Mouse (Mus musculus) forebrain, embryonic 14.5 days (tissue): ENCODE measurements around the gene Ube2j2. TPM values are rescaled to one million over a fixed set of nuclear protein-coding genes. Genes with fewer than 3 reads are reported as not detected.

Experiments
- ATAC-seq: fragments of 200-750 bp; cut with Nextera tagmentation; 2 replicates; pipeline ENCODE4 v1.8.0; 2017; ENCODE audit warnings: mild to moderate bottlenecking, moderate library complexity
- DNase-seq: peaks from one replicate; pipeline ENCODE4 v3.0.0-alpha.2; 2015; ENCODE audit warnings: low spot score
- H3K27ac ChIP-seq: fragments of 300-500 bp; sonication (generic); 2 replicates; pipeline ENCODE4 v1.5.1; 2014; ENCODE audit warnings: low read depth, mild to moderate bottlenecking, control low read depth, low read length, moderate library complexity
- H3K27me3 ChIP-seq: fragments of 300-500 bp; sonication (generic); replicated peaks from 2 replicates; pipeline ENCODE4 v1.6.1; 2014; ENCODE audit warnings: low read length, control low read depth, mixed read lengths; ENCODE audit not compliant: control insufficient read depth, insufficient read depth
- H3K36me3 ChIP-seq: fragments of 300-500 bp; sonication (generic); 2 replicates; pipeline ENCODE4 v1.6.1; 2014; ENCODE audit warnings: low read length, control low read depth; ENCODE audit not compliant: control insufficient read depth, insufficient read depth
- H3K4me1 ChIP-seq: fragments of 300-500 bp; sonication (generic); 2 replicates; pipeline ENCODE4 v1.6.1; 2014; ENCODE audit warnings: antibody characterized with exemption, low read length, control low read depth; ENCODE audit not compliant: control insufficient read depth, insufficient read depth
- H3K4me2 ChIP-seq: fragments of 300-500 bp; sonication (generic); 2 replicates; pipeline ENCODE4 v1.6.1; 2014; ENCODE audit warnings: mild to moderate bottlenecking, control low read depth, low read length
- H3K4me3 ChIP-seq: fragments of 300-500 bp; sonication (generic); 2 replicates; pipeline ENCODE4 v1.5.1; 2014; ENCODE audit warnings: low read depth, low read length, control low read depth
- H3K9ac ChIP-seq: fragments of 300-500 bp; sonication (generic); 2 replicates; pipeline ENCODE4 v1.6.1; 2014; ENCODE audit warnings: mild to moderate bottlenecking, low read length, control low read depth, moderate library complexity
- H3K9me3 ChIP-seq: fragments of 300-500 bp; sonication (generic); replicated peaks from 2 replicates; pipeline ENCODE4 v1.6.1; 2016; ENCODE audit warnings: low read length, control low read depth, mixed read lengths; ENCODE audit not compliant: control insufficient read depth
- WGBS: fragments of 180-500 bp; shearing (Covaris S2); extraction: QIAGEN DNeasy Blood & Tissue Kit; methylation state at CpG from one replicate; pipeline ENCODE4 v1.1.7; 2014; 5-methylcytosine and 5-hydroxymethylcytosine counted together
- polyA plus RNA-seq: library from polyadenylated mRNA; unstranded; fragments of >200 nt; fragmentation: Nextera tagmentation; extraction: Ambion mirVana; gene quantifications from 2 replicates; pipeline ENCODE4 v1.2.1, GENCODE M21; 2014

The Ube2j2 gene
- polyA plus RNA-seq = 116 and 137 TPM in 2 replicates

DNA sequence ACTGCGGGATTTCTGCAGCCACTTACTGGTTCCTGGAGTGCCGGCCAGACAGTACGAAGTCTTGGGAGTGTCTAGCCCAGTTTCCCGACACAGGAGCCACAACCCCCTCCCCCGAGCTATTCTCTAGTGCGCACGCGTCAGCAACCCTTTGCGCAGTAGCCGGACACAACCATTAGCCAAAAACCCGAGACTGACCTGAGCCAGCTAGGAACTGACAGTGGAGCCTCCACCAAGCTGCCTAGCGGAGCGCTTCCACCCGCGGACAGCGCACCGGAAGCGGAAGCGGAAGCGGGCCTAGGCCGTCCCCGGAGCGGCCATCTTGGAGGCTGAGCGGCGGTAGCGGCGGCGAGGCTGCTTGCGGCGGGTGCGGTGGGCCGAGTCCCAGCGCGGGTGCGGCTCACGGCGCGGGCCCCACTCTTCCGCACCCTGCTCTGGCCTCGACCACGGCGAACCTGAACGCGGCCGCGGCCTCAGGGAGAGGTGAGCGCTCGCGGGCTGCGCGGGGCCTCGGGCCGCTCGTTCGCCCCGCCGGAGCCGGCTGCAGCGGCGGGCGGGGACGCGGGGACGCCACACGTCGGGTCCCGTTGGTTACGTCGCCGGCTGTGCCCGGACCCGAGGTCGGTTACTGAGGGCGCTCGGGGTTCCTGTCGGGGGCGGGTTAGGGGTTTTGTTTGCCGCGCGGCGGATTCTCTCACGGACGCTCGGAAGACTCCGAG lies at the start of gene Ube2j2:
Ube2j2 (plus strand) TSS at position 298 of the 716 bp plus-strand sequence.
- Histone ChIP-seq H3K9ac (peak within 1 kb of the TSS; percentile 84), H3K4me3 (peak within 1 kb of the TSS; percentile 98), H3K27me3 (no peaks in the 10 kb centered on the region), H3K9me3 (no peaks in the 10 kb centered on the region), H3K36me3 (peaks cover 18% of the 10 kb centered on the region), H3K4me1 (peaks cover 12% of the 10 kb centered on the region), H3K27ac (peak within 1 kb of the TSS; percentile 63; the same call in 1 of the 2 replicates), H3K4me2 (peak within 1 kb of the TSS; percentile 98)
- ATAC-seq (peak; percentile 99), DNase-seq (peak; percentile 95)
- WGBS = under 1% methylated on average over 74 of the region's 85 CpGs

DNA sequence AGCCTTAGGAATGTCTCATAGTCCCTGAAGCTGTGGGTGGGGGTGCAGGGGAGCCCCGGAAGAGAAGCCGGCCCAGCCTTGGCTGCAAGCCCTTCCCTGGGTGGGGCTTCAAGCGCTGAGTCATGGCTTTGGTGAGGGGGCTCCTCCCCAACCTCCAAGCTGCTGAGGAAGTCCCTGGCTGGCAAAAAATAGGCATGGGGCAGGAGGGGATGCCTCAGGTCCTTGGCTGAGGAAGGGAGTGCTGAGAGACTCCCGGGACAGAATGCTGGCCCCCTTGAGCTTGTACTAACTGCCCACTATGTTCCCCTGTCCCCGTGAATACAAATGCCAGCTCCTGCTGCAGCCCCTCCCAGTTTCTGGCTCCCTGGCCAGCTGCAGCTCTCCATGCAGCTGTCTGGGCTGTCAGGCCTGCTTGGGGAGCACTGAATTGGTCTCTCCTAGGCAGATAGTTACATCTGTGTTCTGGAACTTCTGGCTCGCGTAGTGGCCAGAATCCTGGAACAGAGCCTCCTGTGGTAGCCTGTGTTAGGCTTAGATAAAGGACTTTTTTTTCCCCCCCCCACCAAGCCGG lies 49.2 kb upstream of the Ube2j2 start:
- no peak for ATAC-seq
- peaks cover 38% of the 10 kb centered on the region for H3K4me1 ChIP-seq
- no peaks in the 10 kb centered on the region for H3K27me3 ChIP-seq
- 35% methylated on average over 8 of the region's 8 CpGs for WGBS
- DNase-seq = peak; percentile 13
- peak overlapping the region; percentile 98 for H3K4me3 ChIP-seq
- H3K27ac ChIP-seq = no peak overlapping the region
- H3K9me3 ChIP-seq = no peaks in the 10 kb centered on the region
- H3K36me3 ChIP-seq = peaks cover 39% of the 10 kb centered on the region
- H3K9ac ChIP-seq = peak overlapping the region; percentile 95
- H3K4me2 ChIP-seq = peak overlapping the region; percentile 97

DNA sequence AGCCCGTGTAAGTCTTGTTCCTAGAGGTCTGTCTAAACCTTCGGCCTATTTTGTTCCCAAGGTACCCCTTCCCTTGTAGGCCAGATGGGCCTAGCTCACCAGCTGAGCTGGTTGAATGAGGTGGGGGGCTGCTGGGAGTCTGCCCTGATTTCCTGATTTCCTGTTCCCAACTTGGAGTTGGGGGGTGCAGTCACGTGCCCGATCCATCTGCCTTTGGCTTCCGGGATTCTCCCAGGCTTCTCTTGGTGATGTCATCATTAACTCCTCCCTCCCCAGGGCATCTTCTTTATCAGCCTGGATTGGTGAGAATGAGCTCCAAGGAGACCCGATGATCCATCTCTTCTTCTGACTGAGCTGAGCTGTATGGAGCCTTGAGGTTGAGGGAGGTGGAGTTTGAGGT lies 48.4 kb upstream of the Ube2j2 start:
- peaks cover 41% of the 10 kb centered on the region for H3K36me3 ChIP-seq
- DNase-seq (peak; percentile 77), ATAC-seq (no peak)
- 35% methylated on average over 6 of the region's 6 CpGs for WGBS
- peaks cover 37% of the 10 kb centered on the region for H3K4me1 ChIP-seq
- no peaks in the 10 kb centered on the region for H3K9me3 ChIP-seq
- 0 out of 2 replicates have a peak overlapping the region, but pooled peaks have one; percentile 55 for H3K27ac ChIP-seq
- peak overlapping the region; percentile 16; the same call in 1 of the 2 replicates for H3K4me3 ChIP-seq
- peak overlapping the region; percentile 95 for H3K9ac ChIP-seq
- H3K27me3 ChIP-seq = no peaks in the 10 kb centered on the region
- H3K4me2 ChIP-seq = peak overlapping the region; percentile 97

DNA sequence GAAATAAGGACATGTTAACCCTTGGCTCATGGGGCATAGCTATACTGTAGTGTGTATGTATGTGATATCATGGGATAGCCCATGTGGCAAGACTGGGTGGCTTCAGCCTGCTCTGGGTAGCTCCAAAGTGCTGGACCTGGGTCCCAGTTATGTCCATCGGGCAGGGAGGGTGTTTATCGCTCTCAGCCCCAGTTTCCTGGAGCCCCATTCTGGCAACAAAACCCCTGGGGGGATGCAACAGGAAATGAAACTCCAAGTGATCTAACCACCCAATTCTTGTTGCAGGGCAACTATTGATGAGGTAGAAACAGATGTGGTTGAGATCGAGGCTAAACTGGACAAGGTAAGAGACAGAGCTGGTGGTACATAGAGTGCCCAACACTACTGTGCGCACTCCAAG lies 47.8 kb upstream of the Ube2j2 start:
- Histone ChIP-seq H3K4me1 (peaks cover 31% of the 10 kb centered on the region), H3K4me2 (peak overlapping the region; percentile 97; the same call in 1 of the 2 replicates), H3K27ac (no peak overlapping the region), H3K9ac (0 out of 2 replicates have a peak overlapping the region, but pooled peaks have one; percentile 95), H3K9me3 (no peaks in the 10 kb centered on the region), H3K36me3 (peaks cover 46% of the 10 kb centered on the region), H3K4me3 (no peak overlapping the region), H3K27me3 (no peaks in the 10 kb centered on the region)
- DNase-seq (no peak), ATAC-seq (no peak)
- 93% methylated on average over 4 of the region's 4 CpGs for WGBS

DNA sequence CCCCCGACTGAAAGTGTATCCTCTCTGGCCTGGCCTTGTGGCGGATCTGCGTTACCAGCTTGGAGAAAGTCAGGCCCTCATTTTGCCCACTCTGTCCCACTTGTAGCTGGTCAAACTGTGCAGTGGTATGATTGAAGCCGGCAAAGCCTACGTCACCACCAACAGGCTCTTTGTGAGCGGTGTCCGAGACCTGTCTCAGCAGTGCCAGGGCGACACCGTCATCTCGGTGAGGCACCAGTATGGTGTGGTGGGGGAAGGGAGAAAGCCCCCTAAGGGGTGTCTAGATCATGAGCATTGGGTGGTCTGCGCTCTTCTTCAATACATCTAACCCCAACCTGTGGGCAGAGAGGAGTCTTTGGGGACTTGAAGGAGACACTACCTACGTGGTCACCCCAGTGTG lies 47.2 kb upstream of the Ube2j2 start:
- 99% methylated on average over 12 of the region's 12 CpGs for WGBS
- Histone ChIP-seq H3K36me3 (peaks cover 53% of the 10 kb centered on the region), H3K4me2 (no peak overlapping the region), H3K27me3 (no peaks in the 10 kb centered on the region), H3K27ac (no peak overlapping the region), H3K4me3 (no peak overlapping the region), H3K9ac (no peak overlapping the region), H3K4me1 (peaks cover 28% of the 10 kb centered on the region), H3K9me3 (no peaks in the 10 kb centered on the region)
- DNase-seq (no peak), ATAC-seq (no peak)

DNA sequence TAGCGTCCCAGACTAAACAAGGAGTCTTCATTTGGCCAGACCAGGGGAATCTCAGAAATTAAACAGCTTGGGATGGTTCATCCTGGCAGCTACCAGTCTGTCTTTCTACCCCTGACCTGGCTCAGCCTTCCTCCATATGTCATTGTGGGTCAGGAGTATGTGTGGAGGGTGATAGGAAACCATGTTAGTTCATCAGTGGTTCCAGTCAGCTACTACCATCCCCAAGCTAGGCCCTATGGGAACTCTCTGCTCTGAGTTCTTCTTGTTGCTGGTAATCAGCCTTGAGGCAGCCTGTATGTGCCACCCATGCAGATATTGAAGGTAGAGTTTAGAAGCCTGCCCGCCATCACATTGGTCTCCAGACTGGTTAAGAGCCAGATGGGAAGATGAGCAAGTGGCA lies 45.3 kb upstream of the Ube2j2 start:
- Histone ChIP-seq H3K9ac (no peak overlapping the region), H3K4me2 (no peak overlapping the region), H3K27me3 (no peaks in the 10 kb centered on the region), H3K4me3 (no peak overlapping the region), H3K4me1 (peaks cover 24% of the 10 kb centered on the region), H3K36me3 (peaks cover 71% of the 10 kb centered on the region), H3K27ac (no peak overlapping the region), H3K9me3 (no peaks in the 10 kb centered on the region)
- DNase-seq = no peak
- ATAC-seq = no peak
- WGBS = 94% methylated on average over 2 of the region's 2 CpGs

DNA sequence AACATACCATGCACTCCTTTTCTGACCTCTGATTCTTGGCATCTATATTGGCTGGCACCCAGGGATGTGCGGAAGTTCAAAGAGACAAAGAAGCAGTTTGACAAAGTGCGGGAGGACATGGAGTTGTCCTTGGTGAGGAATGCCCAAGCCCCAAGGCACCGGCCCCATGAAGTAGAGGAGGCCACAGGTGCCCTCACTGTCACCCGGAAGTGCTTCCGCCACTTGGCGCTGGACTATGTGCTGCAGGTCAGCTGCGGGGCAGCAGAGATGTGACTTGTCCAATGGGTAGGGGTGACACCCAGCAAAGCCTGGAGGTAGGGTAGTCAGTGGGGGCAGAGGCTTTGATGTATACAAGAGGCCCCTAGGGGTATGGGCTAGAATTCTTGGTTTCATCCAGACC lies 44.3 kb upstream of the Ube2j2 start:
- Histone ChIP-seq H3K36me3 (peaks cover 82% of the 10 kb centered on the region), H3K4me2 (no peak overlapping the region), H3K27ac (no peak overlapping the region), H3K27me3 (no peaks in the 10 kb centered on the region), H3K4me1 (peaks cover 14% of the 10 kb centered on the region), H3K9ac (no peak overlapping the region), H3K9me3 (no peaks in the 10 kb centered on the region), H3K4me3 (no peak overlapping the region)
- no peak for ATAC-seq
- 96% methylated on average over 7 of the region's 7 CpGs for WGBS
- no peak for DNase-seq

DNA sequence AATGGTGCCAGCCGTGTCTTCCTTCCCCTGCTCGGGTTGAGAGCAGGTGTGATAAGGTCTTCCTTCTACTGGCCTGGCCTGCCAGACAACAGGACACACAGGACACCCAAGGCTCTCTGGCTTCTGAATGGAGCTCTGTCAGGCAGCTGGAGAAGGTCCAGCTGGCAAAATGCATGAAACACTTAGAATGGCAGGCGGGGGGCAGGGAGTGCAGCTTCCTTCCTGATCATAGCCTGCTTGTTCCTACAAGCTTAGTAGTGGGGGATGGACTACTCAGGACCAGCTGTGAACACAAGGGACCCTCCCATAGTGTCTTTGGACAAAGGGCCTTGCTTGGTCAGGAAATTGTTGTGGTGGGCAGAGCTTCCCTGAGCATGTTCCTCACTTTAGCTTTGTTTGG lies 42.4 kb upstream of the Ube2j2 start:
- peak; percentile 14 for DNase-seq
- Histone ChIP-seq H3K27ac (no peak overlapping the region), H3K9ac (no peak overlapping the region), H3K4me3 (no peak overlapping the region), H3K4me2 (no peak overlapping the region), H3K9me3 (no peaks in the 10 kb centered on the region), H3K4me1 (no peaks in the 10 kb centered on the region), H3K36me3 (peaks cover 94% of the 10 kb centered on the region), H3K27me3 (no peaks in the 10 kb centered on the region)
- no peak for ATAC-seq
- WGBS = 69% methylated on average over 3 of the region's 3 CpGs

DNA sequence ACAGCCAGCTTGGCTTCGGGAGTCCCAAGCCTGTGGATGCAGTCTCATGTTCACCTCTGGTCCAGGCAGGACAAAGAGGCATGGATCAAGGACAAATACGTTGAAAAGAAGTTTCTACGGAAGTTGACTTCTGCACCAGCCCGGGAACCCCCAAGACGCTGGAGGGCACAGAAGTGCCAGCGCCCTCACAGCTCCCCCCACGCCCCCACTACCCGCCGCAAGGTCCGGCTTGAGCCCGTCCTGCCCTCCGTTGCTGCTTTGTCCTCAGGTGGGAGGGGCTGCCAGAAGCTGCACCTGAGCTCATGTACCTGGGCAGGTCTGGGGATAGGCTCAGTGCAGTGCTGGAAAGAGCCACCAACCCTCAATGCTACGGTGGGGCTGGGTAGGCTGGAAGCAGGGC lies 40.4 kb upstream of the Ube2j2 start:
- no peak for DNase-seq
- Histone ChIP-seq H3K4me2 (no peak overlapping the region), H3K36me3 (peaks cover 91% of the 10 kb centered on the region), H3K27ac (no peak overlapping the region), H3K4me3 (no peak overlapping the region), H3K9me3 (no peaks in the 10 kb centered on the region), H3K27me3 (no peaks in the 10 kb centered on the region), H3K4me1 (no peaks in the 10 kb centered on the region), H3K9ac (no peak overlapping the region)
- no peak for ATAC-seq
- WGBS = 95% methylated on average over 13 of the region's 13 CpGs
